Mouse (Mus musculus): ENCODE measurements around the gene Vpreb1. TPM values are rescaled to one million over a fixed set of nuclear protein-coding genes. Genes with fewer than 3 reads are reported as not detected.

The Vpreb1 gene
- polyA plus RNA-seq (2015; fragmentation: Nextera tagmentation; extraction: Ambion mirVana) = 2.1 and 2.5 TPM in 2 replicates

DNA sequence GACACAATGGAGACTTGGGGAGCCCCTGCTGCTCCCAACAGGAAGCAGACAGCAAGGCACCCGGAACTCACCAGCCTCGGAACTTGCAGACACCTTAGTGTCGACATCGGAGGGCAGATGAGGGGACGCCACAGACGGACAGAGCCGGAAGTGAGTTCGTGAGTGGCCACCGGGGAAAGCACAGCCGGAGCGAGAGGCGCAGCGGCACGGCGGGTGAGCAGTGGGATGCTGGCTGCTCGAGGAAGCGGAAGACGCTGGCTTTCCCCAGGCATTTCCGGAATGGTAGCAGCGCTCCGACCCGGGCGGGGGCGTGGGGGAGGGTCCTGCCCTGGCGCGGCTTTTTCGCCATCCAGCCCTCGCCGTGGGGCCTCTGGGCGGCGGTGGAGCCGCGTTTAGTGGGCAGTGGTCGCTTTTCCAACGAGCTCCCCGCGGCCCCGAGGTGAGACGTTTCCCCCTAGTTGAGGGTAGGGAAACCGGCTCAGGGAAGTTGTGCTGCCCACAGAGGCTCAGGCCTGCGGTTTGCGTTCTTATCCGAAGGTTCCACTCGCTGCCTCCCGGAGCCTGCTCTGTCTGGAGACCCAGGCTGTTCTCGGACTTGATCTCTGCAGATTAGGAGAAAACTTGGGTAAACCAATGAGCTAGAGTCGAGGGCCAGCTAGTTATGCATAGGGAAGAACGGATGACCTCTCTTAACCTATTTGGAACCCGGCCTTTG, at the start of gene Vpreb1, which contains the start of gene Top3b:
Vpreb1 (minus strand) TSS at position 227 of the 715 bp plus-strand sequence.
Top3b (plus strand) TSS at position 120 of the 715 bp plus-strand sequence.
- H3K9me3 ChIP-seq (replicated peaks; ENCODE audit: low read length) = no peaks in the 10 kb centered on the region
- H3K9ac ChIP-seq (ENCODE audit: low read depth, low read length) = peak within 1 kb of the TSS; percentile 88
- TF ChIP-seq CTCF (IDR thresholded peaks at IDR 0.05; ENCODE audit: low read depth) = no peak; the same call in 1 of the 2 replicates
- peak; percentile 98 for DNase-seq (ENCODE audit: low spot score)
- H3K4me2 ChIP-seq (ENCODE audit: low read length) = peak within 1 kb of the TSS; percentile 56
- WGBS = under 1% methylated on average over 49 of the region's 49 CpGs
- ATAC-seq (replicated peaks; ENCODE audit: low FRiP score, low read depth) = peak; percentile 96
- H3K4me1 ChIP-seq (replicated peaks; ENCODE audit: insufficient read depth, low read length) = peaks cover 5% of the 10 kb centered on the region; the same call in 1 of the 2 replicates
- peaks cover under 1% of the 10 kb centered on the region; the same call in 1 of the 2 replicates for H3K36me3 ChIP-seq (ENCODE audit: insufficient read depth, low read length)
- H3K27me3 ChIP-seq (ENCODE audit: insufficient read depth, low read length) = no peaks in the 10 kb centered on the region
- peak within 1 kb of the TSS; percentile 98 for H3K27ac ChIP-seq
- H3K4me3 ChIP-seq (replicated peaks; ENCODE audit: low read depth, low read length) = peak within 1 kb of the TSS; percentile 82

DNA sequence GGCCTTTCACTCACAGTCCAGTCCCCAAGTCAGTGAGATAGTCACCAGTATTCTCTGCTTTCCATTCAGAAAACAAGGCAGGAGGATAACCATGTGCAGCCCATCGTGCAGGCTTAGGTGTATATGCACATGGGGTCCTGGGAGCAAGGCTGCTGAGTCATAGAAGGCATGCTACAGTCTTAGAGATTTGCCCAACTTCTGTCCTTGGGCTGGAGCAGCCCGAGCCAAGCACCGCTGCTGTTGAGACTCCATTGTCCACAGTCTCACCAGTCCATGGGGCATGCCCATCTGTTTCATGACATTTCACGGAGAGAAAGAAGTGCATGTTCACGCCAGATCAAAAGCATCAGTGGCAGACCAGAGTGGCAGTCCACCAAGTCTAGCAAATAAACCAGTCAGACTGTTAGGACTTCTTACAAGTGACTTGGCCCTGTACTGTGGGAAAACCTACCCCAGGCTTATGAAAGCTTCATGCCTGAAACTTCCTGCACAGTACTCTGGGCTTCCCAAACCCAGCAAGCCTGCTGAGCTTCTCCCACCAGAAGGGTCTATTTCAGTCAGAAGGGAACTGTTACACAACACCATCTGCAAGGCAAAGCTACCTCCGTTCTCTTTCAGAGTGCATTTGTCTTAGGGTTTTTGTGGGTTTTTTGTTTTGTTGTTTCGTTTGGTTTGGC, 47.9 kb upstream of the Vpreb1 start:
- Histone ChIP-seq H3K9me3 (replicated peaks; ENCODE audit: low read length) (no peaks in the 10 kb centered on the region), H3K9ac (ENCODE audit: low read depth, low read length) (no peak overlapping the region), H3K27me3 (ENCODE audit: insufficient read depth, low read length) (no peaks in the 10 kb centered on the region), H3K4me1 (replicated peaks; ENCODE audit: insufficient read depth, low read length) (no peaks in the 10 kb centered on the region), H3K27ac (no peak overlapping the region), H3K4me2 (ENCODE audit: low read length) (no peak overlapping the region), H3K4me3 (replicated peaks; ENCODE audit: low read depth, low read length) (no peak overlapping the region), H3K36me3 (ENCODE audit: insufficient read depth, low read length) (peaks cover 51% of the 10 kb centered on the region)
- no peak for TF ChIP-seq CTCF (IDR thresholded peaks at IDR 0.05; ENCODE audit: low read depth)
- no peak for ATAC-seq (replicated peaks; ENCODE audit: low FRiP score, low read depth)
- DNase-seq (ENCODE audit: low spot score) = no peak
- 98% methylated on average over 7 of the region's 7 CpGs for WGBS

DNA sequence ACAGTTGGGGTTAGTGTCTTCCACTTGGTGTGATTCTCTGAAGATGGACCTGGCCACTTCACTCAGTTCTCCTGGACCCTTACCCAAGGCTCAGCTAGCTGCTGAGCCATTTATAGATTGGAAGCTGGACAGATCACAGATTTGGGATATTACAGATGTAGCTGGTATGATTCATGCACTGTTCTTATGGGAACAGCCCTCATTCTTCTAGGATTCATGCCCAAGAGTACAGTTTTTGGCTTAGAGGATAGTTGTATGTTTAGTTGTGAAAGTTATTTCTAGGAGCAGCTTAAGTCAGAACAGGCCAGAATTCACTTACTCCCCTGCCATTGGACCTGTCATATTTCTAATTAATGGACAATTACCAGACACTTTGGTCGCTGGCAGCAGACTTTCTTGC, 42.8 kb upstream of the Vpreb1 start:
- DNase-seq (ENCODE audit: low spot score) (no peak), ATAC-seq (replicated peaks; ENCODE audit: low FRiP score, low read depth) (no peak)
- H3K27ac ChIP-seq = no peak overlapping the region
- H3K27me3 ChIP-seq (ENCODE audit: insufficient read depth, low read length) = no peaks in the 10 kb centered on the region
- H3K4me1 ChIP-seq (replicated peaks; ENCODE audit: insufficient read depth, low read length) = no peaks in the 10 kb centered on the region
- no peak overlapping the region for H3K4me3 ChIP-seq (replicated peaks; ENCODE audit: low read depth, low read length)
- WGBS = 70% methylated on average over 1 of the region's 1 CpGs
- no peak for TF ChIP-seq CTCF (IDR thresholded peaks at IDR 0.05; ENCODE audit: low read depth)
- H3K9ac ChIP-seq (ENCODE audit: low read depth, low read length) = no peak overlapping the region
- no peaks in the 10 kb centered on the region for H3K9me3 ChIP-seq (replicated peaks; ENCODE audit: low read length)
- H3K36me3 ChIP-seq (ENCODE audit: insufficient read depth, low read length) = peaks cover 50% of the 10 kb centered on the region
- H3K4me2 ChIP-seq (ENCODE audit: low read length) = no peak overlapping the region

DNA sequence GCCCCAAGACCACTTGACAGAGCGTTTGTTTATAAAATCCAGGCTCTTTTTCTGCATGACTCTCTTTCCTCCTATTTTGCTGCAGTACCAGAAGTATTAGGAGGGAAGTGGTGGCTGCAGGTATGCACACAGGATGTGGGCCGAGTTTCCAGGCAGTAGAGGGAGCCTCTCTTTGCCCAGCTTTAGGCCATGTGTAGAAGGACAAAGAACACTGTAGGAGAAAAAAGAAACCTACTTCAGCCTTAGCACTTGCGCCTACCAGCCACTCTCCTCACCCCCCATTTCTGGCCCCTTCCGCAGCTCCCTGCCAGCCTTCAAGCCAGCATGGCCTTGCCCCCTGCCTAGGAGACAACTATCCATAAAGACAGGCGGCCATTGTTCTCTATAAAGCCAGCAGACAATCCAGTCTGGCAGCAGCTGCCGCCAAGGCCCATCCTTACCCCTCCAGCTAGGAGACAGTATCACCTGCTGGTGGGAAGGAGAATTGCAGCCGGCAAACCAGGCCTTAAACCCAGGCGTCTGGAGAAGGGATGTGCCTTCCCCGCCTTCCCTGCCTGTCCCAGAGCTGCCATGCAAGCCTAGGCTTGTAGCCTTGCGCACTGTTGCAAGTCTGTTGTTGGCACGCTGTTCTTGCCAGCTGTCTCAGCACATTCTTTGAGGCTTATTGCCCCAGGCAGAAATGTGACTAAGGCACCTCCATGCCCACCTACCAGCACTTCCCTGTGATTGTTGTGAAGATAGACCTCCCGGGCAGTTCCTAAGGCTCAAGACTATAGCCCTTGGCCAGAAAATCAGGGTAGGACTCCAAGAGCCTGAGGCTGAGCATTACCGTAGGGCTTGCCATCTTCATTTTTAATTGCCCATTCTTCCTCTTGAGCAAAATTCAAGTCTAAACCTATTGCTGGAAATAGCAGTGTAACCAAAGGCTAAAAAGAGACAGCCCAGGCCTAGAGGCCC, 41.3 kb upstream of the Vpreb1 start:
- H3K4me3 ChIP-seq (replicated peaks; ENCODE audit: low read depth, low read length) = no peak overlapping the region
- peaks cover 38% of the 10 kb centered on the region for H3K36me3 ChIP-seq (ENCODE audit: insufficient read depth, low read length)
- H3K4me2 ChIP-seq (ENCODE audit: low read length) = no peak overlapping the region
- H3K9ac ChIP-seq (ENCODE audit: low read depth, low read length) = no peak overlapping the region
- peak; percentile 90 for TF ChIP-seq CTCF (IDR thresholded peaks at IDR 0.05; ENCODE audit: low read depth)
- 48% methylated on average over 13 of the region's 13 CpGs for WGBS
- H3K27me3 ChIP-seq (ENCODE audit: insufficient read depth, low read length) = no peaks in the 10 kb centered on the region
- ATAC-seq (replicated peaks; ENCODE audit: low FRiP score, low read depth) (peak; percentile 79), DNase-seq (ENCODE audit: low spot score) (peak; percentile 82)
- peak overlapping the region; percentile 50; the same call in 1 of the 2 replicates for H3K27ac ChIP-seq
- H3K4me1 ChIP-seq (replicated peaks; ENCODE audit: insufficient read depth, low read length) = no peaks in the 10 kb centered on the region
- H3K9me3 ChIP-seq (replicated peaks; ENCODE audit: low read length) = no peaks in the 10 kb centered on the region

DNA sequence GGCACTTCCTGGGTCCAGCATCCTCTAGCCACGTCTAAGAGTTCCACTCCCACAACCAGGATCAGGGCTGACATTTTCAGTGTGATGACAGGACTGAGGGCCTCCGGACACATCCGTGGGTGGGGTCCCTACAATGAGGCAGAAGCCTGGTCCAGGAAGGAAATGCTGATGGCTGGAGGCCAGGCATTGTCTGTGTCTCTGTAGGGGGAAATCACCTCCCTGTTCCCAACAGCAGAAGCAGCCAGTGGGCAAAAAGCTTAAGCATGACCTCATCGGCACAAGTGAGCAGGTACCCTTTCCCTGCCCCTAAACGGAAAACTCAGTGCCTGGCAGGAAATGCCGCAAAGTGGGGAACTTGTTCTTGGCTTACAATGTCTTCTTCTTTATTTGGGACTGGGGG, 37.2 kb upstream of the Vpreb1 start:
- ATAC-seq (replicated peaks; ENCODE audit: low FRiP score, low read depth) (no peak), DNase-seq (ENCODE audit: low spot score) (peak; percentile 51)
- Histone ChIP-seq H3K4me3 (replicated peaks; ENCODE audit: low read depth, low read length) (no peak overlapping the region), H3K4me2 (ENCODE audit: low read length) (no peak overlapping the region), H3K9ac (ENCODE audit: low read depth, low read length) (no peak overlapping the region), H3K27ac (peak overlapping the region; percentile 77), H3K27me3 (ENCODE audit: insufficient read depth, low read length) (no peaks in the 10 kb centered on the region), H3K9me3 (replicated peaks; ENCODE audit: low read length) (no peaks in the 10 kb centered on the region), H3K36me3 (ENCODE audit: insufficient read depth, low read length) (peaks cover 50% of the 10 kb centered on the region), H3K4me1 (replicated peaks; ENCODE audit: insufficient read depth, low read length) (no peaks in the 10 kb centered on the region)
- TF ChIP-seq CTCF (IDR thresholded peaks at IDR 0.05; ENCODE audit: low read depth) = no peak
- 64% methylated on average over 6 of the region's 6 CpGs for WGBS
